Mouse (Mus musculus): Measurements from ENCODE around the gene Kif22.

GRCm38 (mm10) chr7:126999568-126999967, 42.7 kb downstream of the Kif22 start:
- no peak for TF ChIP-seq POLR2A (IDR thresholded peaks at IDR 0.05; ENCODE audit: low read depth, low read length)
- no peak for TF ChIP-seq CTCF (conservative IDR thresholded peaks at IDR 0.05; ENCODE audit: insufficient read depth, insufficient read length, low read depth, low read length)
